Mouse (Mus musculus) stomach, postnatal 0 days (tissue): ENCODE data around the gene Prpf6.

ENCODE experiments used
- CTCF ChIP-seq: IDR thresholded peaks from 2 replicates; pipeline ENCODE4 v1.5.1; 2016; ENCODE audit warnings: antibody characterized with exemption, low read depth, mild to moderate bottlenecking, moderate library complexity
- EP300 ChIP-seq: optimal IDR thresholded peaks from 2 replicates; pipeline ENCODE3; 2016; ENCODE audit warnings: antibody characterized with exemption

DNA sequence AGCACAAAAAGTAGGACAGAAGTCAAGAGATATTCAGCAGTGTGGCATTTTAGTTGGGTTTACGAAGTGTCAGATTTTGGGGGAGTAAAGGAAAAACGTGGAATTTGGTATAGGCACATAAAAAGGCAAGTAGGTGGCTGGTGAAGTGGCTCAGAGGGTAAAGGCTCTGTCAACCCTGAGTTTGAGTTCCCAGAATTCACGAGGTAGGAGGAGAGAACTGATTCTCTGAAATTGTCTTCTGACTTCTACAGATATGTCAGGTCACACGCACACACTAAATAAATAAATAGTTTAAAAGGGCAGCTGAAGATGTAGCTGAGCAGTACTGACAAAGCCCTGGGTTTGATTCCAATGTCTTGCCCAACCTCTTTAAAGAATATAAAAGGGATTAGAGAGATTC lies 10.7 kb downstream of the Prpf6 start:
- no peak for TF ChIP-seq CTCF
- TF ChIP-seq EP300: no peak
